In genomic region chr12:113141531-113141973, GRCm38 (mm10) we compare ENCODE assay signal across 9 mouse cellular contexts. TPM values are rescaled to one million over a fixed set of nuclear protein-coding genes. Genes with fewer than 3 reads are reported as not detected.
DNase-seq lines count a peak whose midpoint lies in the region; ATAC-seq lines count a peak whose summit lies in the region.
"Had no signal": no experiment of that assay in that cellular context is flagged by ENCODE, and none has a peak within 500 bp of the region (broad histone marks: within the 10 kb centered on the region; RNA-seq: fewer than 3 reads in every experiment).

No protein-coding gene starts in this region.

- H3K27ac ChIP-seq in brown adipose tissue, adult 24 weeks (replicated peaks; ENCODE audit: low read depth, low read length), result peak overlapping the region; percentile 95
- H3K27ac ChIP-seq in heart, embryonic 10.5 days, result peak overlapping the region; percentile 91
- H3K27ac ChIP-seq in lung, embryonic 16.5 days (ENCODE audit: low read length), result peak overlapping the region; percentile 98

- H3K4me3 ChIP-seq in brown adipose tissue, adult 24 weeks (ENCODE audit: insufficient read depth, low read depth, low read length), result peak overlapping the region; percentile 95
- H3K4me3 ChIP-seq in heart, embryonic 10.5 days, result peak overlapping the region; percentile 82
- H3K4me3 ChIP-seq in lung, embryonic 16.5 days (ENCODE audit: low read length), result peak overlapping the region; percentile 79

- no peak for ATAC-seq in lung, embryonic 16.5 days (ENCODE audit: low read depth)

- peak overlapping the region; percentile 76 for H3K4me2 ChIP-seq in lung, embryonic 16.5 days (ENCODE audit: low read depth, low read length)

- H3K36me3 ChIP-seq in heart, embryonic 10.5 days, result peaks cover 49% of the 10 kb centered on the region
- H3K36me3 ChIP-seq in lung, embryonic 16.5 days (ENCODE audit: control insufficient read depth, insufficient read depth, low read length), result peaks cover 27% of the 10 kb centered on the region

- H3K9ac ChIP-seq in lung, embryonic 16.5 days (ENCODE audit: low read length), result peak overlapping the region; percentile 81

- no peaks in the 10 kb centered on the region for H3K9me3 ChIP-seq in heart, embryonic 10.5 days
- H3K9me3 ChIP-seq in lung, embryonic 16.5 days (ENCODE audit: control insufficient read depth, low read length), result no peaks in the 10 kb centered on the region

- WGBS in heart, embryonic 10.5 days, result 28% methylated on average over 8 of the region's 8 CpGs
- 21% methylated on average over 8 of the region's 8 CpGs for WGBS in lung, embryonic 16.5 days

- no peaks in the 10 kb centered on the region for H3K27me3 ChIP-seq in heart, embryonic 10.5 days (ENCODE audit: insufficient read depth, poor library complexity, severe bottlenecking)
- no peaks in the 10 kb centered on the region for H3K27me3 ChIP-seq in lung, embryonic 16.5 days (ENCODE audit: control insufficient read depth, insufficient read depth, low read depth, low read length)
- H3K27me3 ChIP-seq: CH12.LX had no signal

- DNase-seq in kidney, adult 18-20 months, result peak; percentile 67
- DNase-seq in kidney, adult 11 months, result no peak
- no peak for DNase-seq in heart, embryonic 10.5 days (ENCODE audit: low spot score)
- peak; percentile 44 to 52 for DNase-seq in kidney, adult 8-10 months
- DNase-seq in frontal cortex, adult 2 months (ENCODE audit: extremely low spot score in 1 of 2, low spot score in 1 of 2), result no peak
- DNase-seq in T-cell, adult 2 months (ENCODE audit: low spot score), result no peak

- H3K4me1 ChIP-seq in brown adipose tissue, adult 24 weeks (ENCODE audit: control insufficient read depth, insufficient read depth, insufficient read length, low read length), result peaks cover 12% of the 10 kb centered on the region; the same call in 1 of the 2 replicates
- peaks cover 91% of the 10 kb centered on the region for H3K4me1 ChIP-seq in heart, embryonic 10.5 days
- H3K4me1 ChIP-seq in lung, embryonic 16.5 days (replicated peaks; ENCODE audit: control insufficient read depth, insufficient read depth, low read length), result peaks cover 52% of the 10 kb centered on the region

RNA-seq across cellular contexts. Expression of gene Crip2, which starts 1.5 kb away (rescaled TPM):
- 29.0 and 29.8 TPM in 2 replicates for polyA plus RNA-seq in brown adipose tissue, adult 24 weeks (2012; ENCODE audit: insufficient read depth, insufficient read length, missing spikeins)
- 956 and 1,505 TPM in 2 replicates for polyA plus RNA-seq in heart, embryonic 10.5 days (2016; fragmentation: Nextera tagmentation; extraction: Ambion mirVana)
- 550 and 593 TPM in 2 replicates for polyA plus RNA-seq in lung, embryonic 16.5 days (2015; fragmentation: Nextera tagmentation; extraction: Ambion mirVana)
- polyA plus RNA-seq in frontal cortex, adult 2 months (2012; rRNA removed), result 249 and 252 TPM in 2 replicates

RNA-seq across cellular contexts. Expression of gene Crip1, which starts 4.6 kb away (rescaled TPM):
- 117 and 127 TPM in 2 replicates for polyA plus RNA-seq in brown adipose tissue, adult 24 weeks (2012; ENCODE audit: insufficient read depth, insufficient read length, missing spikeins)
- 511 and 613 TPM in 2 replicates for polyA plus RNA-seq in heart, embryonic 10.5 days (2016; fragmentation: Nextera tagmentation; extraction: Ambion mirVana)
- 565 and 642 TPM in 2 replicates for polyA plus RNA-seq in lung, embryonic 16.5 days (2015; fragmentation: Nextera tagmentation; extraction: Ambion mirVana)
- polyA plus RNA-seq in frontal cortex, adult 2 months (2012; rRNA removed), result 87.6 and 94.9 TPM in 2 replicates

RNA-seq across cellular contexts. Expression of gene Tedc1, which starts 14.7 kb away (rescaled TPM):
- not detected in 2 replicates for polyA plus RNA-seq in brown adipose tissue, adult 24 weeks (2012; ENCODE audit: insufficient read depth, insufficient read length, missing spikeins)
- polyA plus RNA-seq in heart, embryonic 10.5 days (2016; fragmentation: Nextera tagmentation; extraction: Ambion mirVana), result 32.7 and 33.5 TPM in 2 replicates
- 31.4 and 34.5 TPM in 2 replicates for polyA plus RNA-seq in lung, embryonic 16.5 days (2015; fragmentation: Nextera tagmentation; extraction: Ambion mirVana)
- polyA plus RNA-seq in frontal cortex, adult 2 months (2012; rRNA removed), result 1.1 and 1.8 TPM in 2 replicates

RNA-seq across cellular contexts. Expression of gene Mta1, which starts 43.5 kb away (rescaled TPM):
- 19.6 and 20.6 TPM in 2 replicates for polyA plus RNA-seq in brown adipose tissue, adult 24 weeks (2012; ENCODE audit: insufficient read depth, insufficient read length, missing spikeins)
- 12.0 and 17.5 TPM in 2 replicates for polyA plus RNA-seq in heart, embryonic 10.5 days (2016; fragmentation: Nextera tagmentation; extraction: Ambion mirVana)
- 11.2 and 12.2 TPM in 2 replicates for polyA plus RNA-seq in lung, embryonic 16.5 days (2015; fragmentation: Nextera tagmentation; extraction: Ambion mirVana)
- 66.4 and 69.3 TPM in 2 replicates for polyA plus RNA-seq in frontal cortex, adult 2 months (2012; rRNA removed)

RNA-seq across cellular contexts. Expression of gene Tmem121, which starts 44.2 kb away (rescaled TPM):
- not detected in 2 replicates for polyA plus RNA-seq in brown adipose tissue, adult 24 weeks (2012; ENCODE audit: insufficient read depth, insufficient read length, missing spikeins)
- 2.6 and 6.1 TPM in 2 replicates for polyA plus RNA-seq in heart, embryonic 10.5 days (2016; fragmentation: Nextera tagmentation; extraction: Ambion mirVana)
- 4.7 and 5.8 TPM in 2 replicates for polyA plus RNA-seq in lung, embryonic 16.5 days (2015; fragmentation: Nextera tagmentation; extraction: Ambion mirVana)
- 40.3 and 42.0 TPM in 2 replicates for polyA plus RNA-seq in frontal cortex, adult 2 months (2012; rRNA removed)

Comparison
In these comparisons a context has a peak if more than half of its experiments do, and no peak if none do; other contexts are left out.
1. DNase-seq: peak in kidney, adult 18-20 months (single experiment) and kidney, adult 8-10 months (2 of 2); none in kidney, adult 11 months (single experiment), heart, embryonic 10.5 days (single experiment), frontal cortex, adult 2 months (0 of 2) and T-cell, adult 2 months (single experiment).
2. RNA of gene Tedc1, which starts 14.7 kb away (polyA plus RNA-seq): 32.7 to 33.5 TPM in heart, embryonic 10.5 days and 31.4 to 34.5 TPM in lung, embryonic 16.5 days; 1.1 to 1.8 TPM in frontal cortex, adult 2 months and not detected in brown adipose tissue, adult 24 weeks; every median in the first group is over 10 times any median in the second.
3. Peak in every context shown above with its lines, with median percentiles within 50 percentile points of each other: H3K27ac ChIP-seq and H3K4me3 ChIP-seq.